Mouse (Mus musculus) G1E (cell line): ENCODE data around the gene Acss3.

Source experiments
- CTCF ChIP-seq: IDR thresholded peaks from 2 replicates; pipeline ENCODE4 v1.5.1; 2012; ENCODE audit warnings: low read depth, low read length, inconsistent platforms, mixed read lengths
- GATA1 ChIP-seq: IDR thresholded peaks from 2 replicates; pipeline ENCODE4 v1.6.1; 2012; ENCODE audit warnings: borderline replicate concordance, low read length, inconsistent platforms, mixed read lengths
- GATA2 ChIP-seq: IDR thresholded peaks from 2 replicates; pipeline ENCODE4 v1.6.1; 2012; ENCODE audit warnings: low read depth, low read length, inconsistent platforms, borderline replicate concordance
- TAL1 ChIP-seq: conservative IDR thresholded peaks from 2 replicates; pipeline ENCODE4 v1.6.1; 2012; ENCODE audit warnings: low read depth, low read length, inconsistent platforms, mixed read lengths

GRCm38 (mm10) chr10:107040837-107041236 is 82.6 kb downstream of the Acss3 start:
- TF ChIP-seq CTCF (no peak), GATA1 (no peak), TAL1 (no peak), GATA2 (no peak)
